Mouse (Mus musculus): ENCODE measurements around the gene Smim20. TPM values are rescaled to one million over a fixed set of nuclear protein-coding genes. Genes with fewer than 3 reads are reported as not detected.

Smim20 gene
- total RNA-seq, 2 experiments from 2014 or later = 97.7 to 102 TPM

Other genes starting within 250 kb of the Smim20 start
- gene Slc34a2, start 229.0 kb upstream of the Smim20 start, total RNA-seq (2021) = under 1 TPM; 0.05 to 0.36 TPM
- 1 to 10 TPM; 1.7 to 2.0 TPM for gene Sel1l3, start 53.2 kb upstream of the Smim20 start, total RNA-seq (2021)
- 10 to 100 TPM; 23.4 to 32.5 TPM for gene Rbpj, start 199.1 kb downstream of the Smim20 start, total RNA-seq (2021)